Mouse (Mus musculus) embryo, embryonic 10 days (tissue): ENCODE measurements around the gene Hoxa7.

Experiments used
- DNase-seq: peaks from one replicate; pipeline ENCODE4 v3.0.0-alpha.2; 2015; ENCODE audit warnings: low spot score

The Hoxa7 gene

DNA sequence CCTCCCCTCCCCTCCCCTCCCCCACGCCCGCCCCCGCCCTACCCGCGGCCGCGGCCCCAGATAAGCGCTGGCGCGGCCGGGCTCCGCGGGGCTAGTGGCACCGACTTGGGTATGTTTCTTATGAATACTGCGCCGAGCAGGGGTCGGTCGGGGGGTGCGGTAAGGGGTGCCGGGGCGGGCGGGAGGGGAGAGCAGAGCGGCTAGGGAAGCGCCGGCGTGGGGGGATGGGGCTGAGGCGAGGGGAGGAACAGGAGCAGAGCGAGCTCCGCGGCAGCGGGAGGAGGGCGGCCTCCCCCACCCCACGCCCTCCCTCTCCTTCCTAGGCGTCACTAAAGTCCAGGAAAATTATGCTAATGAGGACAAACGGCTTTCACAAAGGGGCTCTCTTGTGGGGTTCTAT, 45.8 kb downstream of the Hoxa7 start:
- DNase-seq, result peak; percentile 66

DNA sequence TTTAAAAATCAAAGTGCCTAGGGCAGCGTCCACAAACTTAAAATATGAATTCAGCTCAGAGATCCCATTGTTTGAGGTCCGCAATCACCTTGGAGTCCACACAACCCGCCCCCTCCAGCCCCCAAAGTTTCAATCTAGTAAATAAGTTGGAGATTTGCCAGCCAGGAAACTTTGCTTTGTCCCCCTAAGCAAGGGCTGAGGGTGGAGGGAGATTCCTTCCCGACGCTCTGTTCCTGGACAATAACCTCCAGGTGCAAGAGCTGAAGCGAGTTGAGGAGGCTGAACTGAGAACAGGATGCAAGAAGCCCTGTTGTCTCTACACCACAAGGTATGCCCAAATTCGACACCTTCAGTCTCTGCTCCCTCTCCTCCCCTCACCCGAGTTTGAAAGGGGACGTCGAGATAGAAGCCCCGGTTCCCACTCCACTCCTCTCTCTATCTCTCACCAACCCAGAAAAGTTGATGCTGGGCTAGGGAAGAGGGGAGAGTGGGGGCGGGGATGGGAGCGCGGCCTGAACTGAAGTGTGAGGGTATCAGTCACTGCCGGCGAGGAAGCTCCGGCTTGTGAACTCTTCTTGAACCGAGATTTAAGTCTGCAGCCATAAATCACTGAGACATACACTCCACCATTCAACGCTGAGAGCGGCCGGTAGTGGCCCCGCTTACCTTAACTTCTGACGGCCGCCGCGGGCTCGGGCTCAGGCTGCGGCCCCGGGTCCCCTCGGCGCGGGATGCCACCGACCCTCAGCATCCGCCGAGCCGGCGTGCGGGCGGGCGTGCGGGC, 46.5 kb downstream of the Hoxa7 start:
- peak; percentile 91 for DNase-seq

DNA sequence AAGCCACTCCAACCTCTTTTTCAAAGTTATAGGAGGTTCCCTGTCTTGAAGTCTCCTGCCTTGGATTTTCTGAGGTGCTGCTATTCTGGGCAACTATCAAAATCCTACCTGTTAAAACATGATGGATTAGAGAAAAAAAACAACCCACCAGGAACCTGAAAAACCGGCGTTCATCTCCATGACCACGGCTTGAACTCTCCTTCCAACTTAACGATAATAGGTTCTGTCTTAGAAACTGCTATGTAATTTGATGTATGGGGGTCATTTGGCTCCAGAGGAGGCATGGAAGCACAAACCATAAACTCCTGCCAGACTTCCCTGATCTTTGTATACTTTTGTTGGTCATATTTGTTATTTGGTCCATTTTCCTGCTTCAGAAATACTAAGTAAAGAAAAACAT, 48.0 kb downstream of the Hoxa7 start:
- DNase-seq, result peak; percentile 74

DNA sequence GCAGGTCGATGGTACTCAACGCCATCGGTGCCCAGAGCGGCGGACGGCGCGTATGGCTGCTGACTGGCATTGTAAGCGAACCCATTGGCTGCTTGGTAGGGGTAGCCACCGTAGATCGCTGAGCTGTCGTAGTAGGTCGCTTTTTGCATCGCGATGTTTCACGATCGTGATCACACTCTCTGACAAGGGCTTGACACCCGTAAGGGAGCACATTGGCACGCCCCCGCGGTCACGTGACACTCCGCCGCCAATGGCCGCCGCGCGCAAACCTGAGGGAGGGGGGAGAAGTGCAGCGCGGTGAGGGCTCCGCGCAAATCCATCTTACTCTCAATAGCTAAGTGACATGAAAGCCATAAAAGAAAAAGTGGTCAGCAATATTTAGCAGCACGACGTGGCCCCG, 49.2 kb downstream of the Hoxa7 start:
- DNase-seq, result peak; percentile 98

DNA sequence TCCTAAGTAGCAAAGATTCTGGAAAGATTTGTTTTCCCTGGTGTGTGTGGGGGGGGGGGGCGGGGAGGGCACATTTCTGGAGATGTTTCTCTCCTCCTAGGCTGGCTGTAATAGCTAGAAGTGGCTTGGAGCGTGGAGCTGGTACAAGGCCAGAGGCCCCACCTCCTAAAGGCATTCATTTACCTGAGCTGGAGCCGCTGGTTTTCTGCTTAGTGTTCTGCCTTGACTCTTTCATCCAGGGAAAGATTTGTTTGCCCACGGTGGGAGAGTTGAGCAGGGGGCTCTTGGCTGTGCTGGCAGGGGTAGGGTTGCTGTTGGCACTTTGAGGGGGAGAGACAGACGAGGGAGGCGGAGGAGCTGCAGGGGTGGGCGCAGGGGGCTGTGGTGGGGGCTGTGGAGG, 49.7 kb downstream of the Hoxa7 start:
- no peak for DNase-seq

DNA sequence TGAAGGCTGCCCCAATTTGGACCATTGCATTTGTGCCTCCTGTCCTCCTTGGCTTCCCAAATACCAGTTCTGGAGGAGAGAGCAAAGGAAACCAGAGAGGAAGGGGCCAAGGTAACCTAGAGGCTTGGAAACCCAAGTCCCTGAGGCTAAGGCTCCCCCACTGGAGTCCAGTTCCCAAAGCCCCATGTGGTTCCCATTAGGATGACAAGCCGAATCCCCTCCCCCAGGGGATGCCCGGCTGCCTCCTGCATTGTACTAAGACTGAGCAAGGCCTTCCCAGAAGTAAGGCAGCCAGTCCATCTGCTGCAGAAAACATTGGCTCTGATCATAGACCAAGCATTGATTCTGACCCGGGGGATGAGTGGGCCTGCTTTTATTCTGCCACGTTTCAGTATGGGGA, 50.3 kb downstream of the Hoxa7 start:
- peak; percentile 86 for DNase-seq

DNA sequence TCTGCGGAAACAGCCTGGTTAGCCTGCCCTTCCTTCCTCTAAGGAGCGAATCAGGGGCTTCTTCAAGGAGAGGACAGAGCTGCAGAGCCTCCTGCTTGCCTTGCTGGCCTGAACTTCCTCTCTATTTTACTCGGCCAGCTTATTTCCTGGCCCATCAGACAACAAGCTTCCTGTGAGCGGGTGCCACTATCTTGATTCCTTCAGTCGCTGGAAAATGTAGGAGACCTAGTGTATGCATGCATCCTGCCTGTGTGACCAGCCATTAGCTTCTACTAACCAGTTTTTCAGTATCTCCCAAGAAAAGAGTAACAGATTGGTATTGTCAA, 50.8 kb downstream of the Hoxa7 start:
- no peak for DNase-seq

DNA sequence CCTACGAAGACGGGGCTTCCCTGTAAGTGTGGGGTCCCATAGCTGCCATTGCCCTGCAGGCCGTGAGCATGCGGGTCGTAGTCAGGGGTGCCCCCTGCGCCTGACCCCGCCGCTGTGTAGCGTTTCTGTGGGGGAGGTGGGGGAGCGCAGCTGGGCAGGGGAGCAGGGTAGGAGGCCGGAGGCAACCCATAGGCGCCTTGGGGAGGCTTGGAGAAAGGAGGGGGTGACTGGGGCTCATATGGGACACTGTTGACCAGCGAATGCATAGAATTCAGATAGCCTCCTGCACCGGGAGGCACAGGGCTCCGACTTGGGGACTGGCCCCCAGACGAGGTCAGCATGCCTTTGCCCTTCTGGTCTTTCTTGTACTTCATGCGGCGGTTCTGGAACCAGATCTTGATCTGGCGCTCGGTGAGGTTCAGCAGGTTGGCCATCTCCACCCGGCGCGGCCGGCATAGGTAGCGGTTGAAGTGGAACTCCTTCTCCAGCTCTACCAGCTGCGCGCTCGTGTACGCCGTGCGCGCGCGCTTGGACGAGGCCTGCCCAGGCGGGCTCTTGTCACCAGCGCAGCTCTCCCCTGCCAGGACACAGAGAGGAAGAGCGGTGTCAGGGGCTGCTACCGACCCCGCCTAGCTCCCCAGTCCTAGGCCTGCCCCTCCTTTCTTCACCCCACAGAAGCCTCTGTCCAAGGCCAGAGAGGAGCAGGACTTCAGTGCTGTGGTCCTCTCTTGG, 51.3 kb downstream of the Hoxa7 start:
- no peak for DNase-seq

DNA sequence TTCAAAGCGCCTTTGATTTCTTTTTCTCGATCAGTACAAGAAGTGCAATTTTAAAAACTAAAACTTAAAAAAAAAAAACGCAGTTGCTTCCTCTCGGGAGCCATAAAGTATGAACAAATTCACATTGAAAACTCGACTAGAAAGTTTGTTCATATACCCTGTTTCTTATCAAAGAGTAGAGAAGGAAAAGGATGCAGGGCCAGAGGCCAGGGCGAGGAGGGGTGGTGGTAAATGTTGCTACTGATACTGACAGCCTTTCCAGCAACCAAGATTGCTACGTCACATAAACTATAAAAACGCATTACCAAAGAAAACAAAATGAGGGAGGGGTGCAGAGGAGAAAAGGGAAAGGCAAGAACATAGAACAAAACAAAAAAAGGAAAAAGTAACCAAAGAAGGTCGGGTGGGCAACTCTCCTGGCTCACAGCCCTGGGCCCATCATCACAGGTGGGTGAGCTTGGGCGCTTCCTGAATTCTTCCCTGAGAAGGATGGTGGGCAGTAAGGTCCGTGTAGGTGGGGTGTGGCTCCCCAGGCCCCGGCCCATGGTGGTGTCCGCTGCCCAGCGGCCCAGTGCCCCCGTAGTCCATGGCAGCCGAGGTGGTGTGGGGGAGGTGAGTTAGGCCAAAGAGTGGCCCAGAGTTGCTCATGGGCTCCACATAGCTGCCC, 52.0 kb downstream of the Hoxa7 start:
- no peak for DNase-seq

DNA sequence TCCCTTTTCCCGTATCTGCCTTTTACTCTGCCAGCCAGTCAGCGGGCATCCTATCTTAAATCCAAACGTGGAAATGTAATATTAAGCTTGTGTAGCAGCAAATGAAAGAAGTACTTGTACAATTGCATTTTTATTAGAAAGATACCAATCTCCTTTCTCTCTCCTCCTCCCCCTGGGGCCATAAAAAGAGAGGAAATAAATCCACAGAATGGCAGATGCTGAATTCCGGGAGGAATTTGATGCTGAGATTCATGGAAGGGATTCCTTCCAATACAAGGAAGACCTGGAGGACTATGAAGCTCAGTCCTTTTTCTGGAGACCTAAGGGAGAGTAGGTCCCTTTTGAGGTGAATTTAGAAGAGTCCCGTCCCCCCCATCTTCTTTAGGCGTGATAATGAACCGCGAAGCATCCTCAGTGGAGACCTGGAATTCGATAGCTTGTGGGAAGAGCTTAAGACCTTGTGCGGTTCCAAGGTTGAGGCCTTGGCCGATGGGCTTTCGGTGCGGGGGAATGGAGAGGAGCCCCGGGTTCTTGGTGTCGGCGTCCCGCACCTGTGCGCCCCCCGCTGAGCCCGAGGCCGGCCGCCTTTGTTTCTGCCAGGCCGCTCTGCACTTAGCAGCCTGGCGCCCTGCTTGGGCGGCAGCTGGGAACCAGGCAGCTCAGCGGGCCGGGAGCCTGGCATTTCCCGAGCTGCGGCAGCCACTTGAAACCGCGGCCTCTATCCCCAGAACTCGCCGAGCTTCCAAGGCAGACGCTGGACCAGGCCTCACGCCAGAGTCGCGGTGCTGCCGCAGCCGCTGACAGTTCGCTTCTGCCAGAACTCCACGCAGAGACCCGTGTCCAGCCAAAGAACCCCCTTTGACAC, 53.2 kb downstream of the Hoxa7 start:
- DNase-seq, result peak; percentile 57

DNA sequence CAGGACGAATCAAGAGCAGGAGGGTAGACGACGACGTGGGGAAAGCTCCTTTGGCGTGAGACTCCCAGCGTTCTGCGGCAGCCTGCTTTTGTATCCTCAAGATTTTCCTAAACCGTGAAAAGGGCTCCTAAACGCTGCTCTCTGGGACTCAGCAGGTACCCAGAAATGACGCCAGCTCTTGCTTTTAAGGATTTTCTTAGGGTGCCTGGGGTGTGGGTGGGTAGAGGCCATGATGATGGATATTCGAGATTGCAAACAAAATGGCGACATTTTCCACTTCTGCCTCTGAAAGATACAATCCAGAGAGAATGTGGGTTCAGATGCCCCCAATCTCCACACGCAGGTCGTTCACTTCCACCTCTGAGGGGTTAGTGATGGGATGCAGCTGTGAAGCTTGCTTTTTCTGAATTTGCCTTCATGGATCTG, 53.9 kb downstream of the Hoxa7 start:
- DNase-seq, result peak; percentile 56

DNA sequence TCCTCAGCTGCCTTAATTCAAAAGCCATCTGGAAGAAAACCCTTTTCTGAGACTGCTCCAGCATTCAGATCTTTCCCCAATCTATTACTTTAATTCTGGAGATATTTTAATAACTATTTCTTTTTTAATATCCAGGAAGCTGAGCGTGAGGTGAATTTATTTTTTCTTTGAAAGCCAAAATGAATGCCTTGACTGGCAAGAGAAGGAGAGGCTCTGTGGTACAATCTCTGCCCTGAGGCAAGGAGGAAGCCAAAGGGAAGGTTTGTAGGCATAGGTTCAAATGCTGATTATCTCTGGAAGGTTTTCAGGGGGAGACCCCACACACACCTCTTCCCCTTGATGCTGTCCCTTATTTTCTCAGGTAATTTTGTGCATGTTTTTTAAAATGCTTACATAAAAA, 54.5 kb downstream of the Hoxa7 start:
- DNase-seq, result no peak

DNA sequence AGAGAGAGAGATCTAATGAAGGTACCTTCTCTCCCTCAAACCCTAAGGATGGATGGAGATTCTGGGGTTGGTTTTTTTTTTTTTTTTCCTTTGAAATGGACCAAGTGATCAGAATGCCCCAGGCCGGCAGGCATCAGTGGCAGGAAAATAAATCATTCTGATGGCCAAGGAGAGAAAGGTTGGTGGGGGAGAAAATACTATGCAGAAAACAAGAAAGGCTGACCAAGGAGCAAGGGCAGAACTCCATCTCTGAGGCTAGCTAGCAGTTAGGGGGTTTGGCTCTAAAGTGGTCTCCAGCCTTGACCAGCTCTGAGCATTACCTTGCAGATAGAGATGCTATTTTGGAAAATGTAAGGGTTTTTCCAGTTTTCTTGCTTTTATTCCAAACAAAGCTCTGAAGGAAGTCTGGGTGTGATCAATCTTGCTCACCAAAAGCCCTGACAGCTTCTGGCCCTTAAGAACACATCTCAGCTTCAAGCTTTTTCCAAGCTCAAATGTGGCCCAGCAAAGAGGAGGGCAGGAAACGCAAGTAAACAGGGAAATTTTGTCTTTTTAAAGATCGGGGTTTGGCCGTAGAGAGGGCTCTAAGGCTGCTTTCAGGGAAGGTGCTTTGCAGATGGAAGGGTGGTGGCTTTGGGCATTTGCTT, 55.1 kb downstream of the Hoxa7 start:
- DNase-seq, result peak; percentile 76

DNA sequence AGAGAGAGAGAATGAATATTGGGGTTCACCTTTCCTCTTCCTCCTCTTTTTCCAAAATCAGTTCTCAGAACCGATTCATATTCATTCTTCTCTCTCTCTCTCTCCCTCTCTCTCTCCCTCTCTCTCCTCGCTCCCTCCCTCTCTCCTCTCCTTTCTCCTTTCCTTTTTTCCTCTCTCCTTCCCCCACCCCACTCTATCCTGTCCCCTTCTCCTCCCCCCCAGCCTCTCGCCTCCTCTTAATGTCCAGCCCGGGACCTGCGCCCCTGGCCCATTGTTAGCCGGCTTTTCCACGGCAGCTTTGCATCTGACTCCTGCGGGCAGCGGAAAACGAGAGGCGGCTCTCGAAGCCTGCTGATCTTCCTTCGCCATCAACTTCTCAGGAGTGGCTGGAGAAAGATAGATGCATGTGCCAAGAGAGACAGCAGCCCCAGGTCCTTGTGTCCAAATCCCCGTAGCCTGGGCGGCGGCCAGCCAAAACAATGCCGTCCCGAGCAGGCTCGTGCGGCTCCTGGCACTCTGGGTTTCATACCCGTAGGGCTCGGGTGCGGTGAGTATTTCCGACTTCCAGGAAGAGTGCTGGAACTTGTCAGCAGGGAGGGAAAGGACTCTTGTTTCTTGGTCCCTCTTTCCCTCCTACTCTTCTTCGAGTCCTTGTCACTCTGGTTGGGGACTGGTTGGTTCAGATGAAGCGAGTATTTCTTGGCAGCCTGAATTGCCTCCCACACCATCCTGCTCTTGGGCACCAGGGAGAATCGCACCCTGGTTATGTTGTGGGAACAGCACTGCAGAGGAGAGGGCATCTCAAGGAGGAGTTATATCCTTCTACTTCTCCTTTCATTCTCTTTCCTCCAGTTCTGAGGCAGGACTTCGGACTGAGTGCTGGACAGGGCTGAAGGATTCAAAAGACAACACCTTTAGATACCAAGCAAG, 55.9 kb downstream of the Hoxa7 start:
- peak; percentile 42 for DNase-seq

DNA sequence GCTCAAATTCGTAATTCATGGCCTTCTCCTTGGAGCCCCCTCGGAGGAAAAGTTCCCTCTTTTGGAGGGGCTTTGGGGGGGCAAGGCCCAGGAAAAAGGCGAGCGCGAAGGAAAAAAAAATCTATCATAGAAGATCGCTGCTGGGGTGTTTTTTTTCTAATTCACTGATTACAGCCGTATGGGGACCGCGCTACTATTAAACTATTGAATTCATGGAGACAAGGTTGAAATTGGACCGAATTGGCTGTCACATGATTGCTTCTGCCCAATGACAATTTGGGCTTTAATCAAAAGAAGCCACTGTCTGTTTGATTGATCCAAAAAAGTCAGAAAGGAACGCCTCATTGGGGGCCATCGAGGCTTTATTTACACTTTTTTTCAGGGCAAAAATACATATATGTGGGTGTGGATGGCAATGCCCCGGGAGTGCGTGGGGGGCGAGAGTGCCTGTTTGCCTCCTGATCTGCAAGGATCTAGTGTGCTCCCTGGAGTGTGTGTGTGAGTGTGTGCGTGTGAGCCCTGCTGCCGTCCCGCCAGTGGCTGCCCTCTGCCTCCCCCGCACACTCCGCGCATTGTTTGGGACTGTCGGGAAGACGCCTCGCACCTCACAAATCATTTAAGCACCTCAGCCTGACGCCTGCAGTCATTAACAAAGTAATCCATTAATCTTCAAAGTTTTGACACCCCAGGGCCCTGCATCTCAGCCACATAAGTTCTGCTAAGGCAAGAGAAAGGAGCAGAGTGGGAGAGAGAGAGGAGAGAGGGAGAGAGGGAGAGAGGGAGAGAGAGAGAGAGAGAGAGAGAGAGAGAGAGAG, 56.8 kb downstream of the Hoxa7 start, which contains the start of gene Hoxa2:
Hoxa2 (minus strand) TSS at position 206 of the 815 bp plus-strand sequence.
- peak; percentile 89 for DNase-seq
